Mouse (Mus musculus) midbrain, embryonic 14.5 days (tissue): ENCODE data around the gene Rbm10. TPM values are rescaled to one million over a fixed set of nuclear protein-coding genes. Genes with fewer than 3 reads are reported as not detected.

Experiments used
- ATAC-seq: fragments of 200-750 bp; cut with Nextera tagmentation; 2 replicates; pipeline ENCODE4 v1.8.0; 2017; ENCODE audit warnings: moderate number of reproducible peaks, moderate library complexity; ENCODE audit not compliant: low FRiP score, low TSS enrichment
- DNase-seq: peaks from one replicate; pipeline ENCODE4 v3.0.0-alpha.2; 2015
- H3K27ac ChIP-seq: fragments of 300-500 bp; sonication (generic); replicated peaks from 2 replicates; pipeline ENCODE4 v1.5.1; 2014; ENCODE audit warnings: mild to moderate bottlenecking, low read depth, low read length, moderate library complexity
- H3K27me3 ChIP-seq: fragments of 300-500 bp; sonication (generic); 2 replicates; pipeline ENCODE4 v1.6.1; 2014; ENCODE audit warnings: low read length, control low read depth, mixed read lengths; ENCODE audit not compliant: control insufficient read depth, insufficient read depth
- H3K36me3 ChIP-seq: fragments of 300-500 bp; sonication (generic); 2 replicates; pipeline ENCODE4 v1.6.1; 2014; ENCODE audit warnings: low read length, control low read depth; ENCODE audit not compliant: control insufficient read depth, insufficient read depth
- H3K4me1 ChIP-seq: fragments of 300-500 bp; sonication (generic); 2 replicates; pipeline ENCODE4 v1.6.1; 2014; ENCODE audit warnings: mild to moderate bottlenecking, antibody characterized with exemption, low read length, control low read depth; ENCODE audit not compliant: control insufficient read depth, insufficient read depth
- H3K4me2 ChIP-seq: fragments of 300-500 bp; sonication (generic); 2 replicates; pipeline ENCODE4 v1.6.1; 2014; ENCODE audit warnings: mild to moderate bottlenecking, low read length, moderate library complexity
- H3K4me3 ChIP-seq: fragments of 300-500 bp; sonication (generic); replicated peaks from 2 replicates; pipeline ENCODE4 v1.5.1; 2014; ENCODE audit warnings: low read depth, low read length
- H3K9ac ChIP-seq: fragments of 300-500 bp; sonication (generic); replicated peaks from 2 replicates; pipeline ENCODE4 v1.6.1; 2014; ENCODE audit warnings: mild to moderate bottlenecking, low read length, moderate library complexity
- H3K9me3 ChIP-seq: fragments of 300-500 bp; sonication (generic); 2 replicates; pipeline ENCODE4 v1.6.1; 2016; ENCODE audit warnings: low read length, control low read depth, mixed read lengths; ENCODE audit not compliant: control insufficient read depth
- WGBS: fragments of 180-500 bp; shearing (Covaris S2); extraction: QIAGEN DNeasy Blood & Tissue Kit; methylation state at CpG from one replicate; pipeline ENCODE4 v1.1.7; 2014; 5-methylcytosine and 5-hydroxymethylcytosine counted together
- polyA plus RNA-seq: library from polyadenylated mRNA; unstranded; fragments of >200 nt; fragmentation: Nextera tagmentation; extraction: Ambion mirVana; gene quantifications from 2 replicates; pipeline ENCODE4 v1.2.1, GENCODE M21; 2014

The Rbm10 gene
- polyA plus RNA-seq, 1 experiment from 2014 or later: 57.0 TPM

DNA sequence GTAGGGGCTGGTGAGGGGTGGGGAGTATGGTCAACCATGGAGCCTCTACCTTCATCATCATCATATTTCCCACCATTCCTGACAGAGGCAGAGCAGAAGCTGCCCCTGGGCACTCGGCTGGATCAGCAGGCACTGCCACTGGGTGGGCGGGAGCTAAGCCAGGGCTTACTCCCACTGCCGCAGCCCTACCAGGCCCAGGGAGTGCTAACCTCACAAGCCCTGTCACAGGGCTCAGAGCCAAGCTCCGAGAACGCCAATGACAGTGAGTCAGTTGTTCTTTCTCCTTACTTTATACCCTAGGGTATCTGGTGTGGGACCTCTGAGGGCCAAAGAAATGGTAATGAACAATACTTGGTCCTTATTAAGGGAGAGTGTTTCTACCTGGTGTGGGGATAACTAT is 27.5 kb downstream of the Rbm10 start:
- Histone ChIP-seq H3K27me3 (no peaks in the 10 kb centered on the region), H3K9me3 (no peaks in the 10 kb centered on the region), H3K9ac (no peak overlapping the region), H3K27ac (no peak overlapping the region), H3K4me2 (no peak overlapping the region), H3K4me3 (no peak overlapping the region), H3K36me3 (peaks cover 47% of the 10 kb centered on the region), H3K4me1 (no peaks in the 10 kb centered on the region)
- 88% methylated on average over 5 of the region's 5 CpGs for WGBS
- no peak for ATAC-seq
- DNase-seq: no peak

DNA sequence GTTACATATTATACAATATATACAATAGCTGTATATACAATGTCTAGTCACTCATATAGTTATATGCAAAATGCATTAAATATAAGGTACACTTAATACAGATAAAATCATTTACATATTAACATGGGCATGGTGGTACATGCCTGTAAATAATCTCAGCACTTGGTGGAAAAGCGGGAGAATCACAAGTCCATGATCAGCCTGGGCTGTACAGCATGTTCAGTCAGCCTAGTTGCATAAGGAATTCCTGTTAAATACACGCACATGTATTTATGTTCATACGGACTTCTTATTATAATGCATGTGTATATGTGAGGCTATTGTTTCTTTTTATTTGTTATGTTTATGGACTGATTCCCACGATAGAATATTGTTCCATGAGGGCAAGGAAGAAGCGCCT is 40.3 kb downstream of the Rbm10 start:
- 38% methylated on average over 5 of the region's 5 CpGs for WGBS
- H3K4me2 ChIP-seq: peak overlapping the region; percentile 66
- no peak overlapping the region for H3K27ac ChIP-seq
- peak overlapping the region; percentile 41 for H3K4me3 ChIP-seq
- ATAC-seq: no peak
- no peak overlapping the region for H3K9ac ChIP-seq
- no peaks in the 10 kb centered on the region for H3K36me3 ChIP-seq
- DNase-seq: peak; percentile 1
- H3K27me3 ChIP-seq: no peaks in the 10 kb centered on the region
- no peaks in the 10 kb centered on the region for H3K4me1 ChIP-seq
- no peaks in the 10 kb centered on the region for H3K9me3 ChIP-seq

DNA sequence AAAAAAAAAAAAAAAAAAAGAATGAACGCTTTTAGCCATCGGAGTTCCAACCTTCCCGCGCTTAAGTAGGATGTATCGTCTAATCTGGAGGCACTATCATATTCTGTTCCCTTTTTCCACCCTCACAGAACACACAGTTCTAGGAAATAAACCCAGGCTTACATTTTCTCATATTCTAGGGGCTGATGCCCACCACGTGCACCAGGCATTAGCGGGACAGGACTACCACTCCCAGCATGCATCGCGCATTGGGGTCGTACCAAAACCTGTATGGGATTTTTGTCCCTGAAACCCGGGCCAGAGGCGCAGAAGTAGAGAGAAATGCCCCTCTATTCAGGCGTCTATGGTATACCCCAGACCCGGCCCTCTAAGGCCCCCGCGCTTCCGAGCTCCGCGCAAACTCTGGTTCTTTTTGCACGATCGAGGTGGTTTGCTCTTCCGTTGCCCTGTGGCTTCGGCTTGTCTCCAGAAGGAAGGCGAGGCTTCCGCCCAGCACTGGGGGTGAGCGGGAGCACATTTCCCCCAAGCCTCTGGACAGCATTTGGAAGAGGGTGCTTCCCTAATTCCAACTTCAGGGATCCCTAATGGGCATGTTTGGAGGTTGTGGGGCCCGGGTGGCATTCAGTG is 40.8 kb downstream of the Rbm10 start, which contains the start of gene Uba1:
Gene Uba1, plus strand, starts transcription at position 301 of the 627 bp plus-strand sequence.
- H3K4me1 ChIP-seq: no peaks in the 10 kb centered on the region
- peak within 1 kb of the TSS; percentile 41 for H3K4me3 ChIP-seq
- DNase-seq (peak; percentile 90), ATAC-seq (peak; percentile 81)
- no peak within 1 kb of the TSS for H3K27ac ChIP-seq
- peak within 1 kb of the TSS; percentile 16; the same call in 1 of the 2 replicates for H3K9ac ChIP-seq
- WGBS: 22% methylated on average over 27 of the region's 27 CpGs
- H3K27me3 ChIP-seq: no peaks in the 10 kb centered on the region
- no peaks in the 10 kb centered on the region for H3K9me3 ChIP-seq
- H3K4me2 ChIP-seq: peak within 1 kb of the TSS; percentile 66
- H3K36me3 ChIP-seq: no peaks in the 10 kb centered on the region

DNA sequence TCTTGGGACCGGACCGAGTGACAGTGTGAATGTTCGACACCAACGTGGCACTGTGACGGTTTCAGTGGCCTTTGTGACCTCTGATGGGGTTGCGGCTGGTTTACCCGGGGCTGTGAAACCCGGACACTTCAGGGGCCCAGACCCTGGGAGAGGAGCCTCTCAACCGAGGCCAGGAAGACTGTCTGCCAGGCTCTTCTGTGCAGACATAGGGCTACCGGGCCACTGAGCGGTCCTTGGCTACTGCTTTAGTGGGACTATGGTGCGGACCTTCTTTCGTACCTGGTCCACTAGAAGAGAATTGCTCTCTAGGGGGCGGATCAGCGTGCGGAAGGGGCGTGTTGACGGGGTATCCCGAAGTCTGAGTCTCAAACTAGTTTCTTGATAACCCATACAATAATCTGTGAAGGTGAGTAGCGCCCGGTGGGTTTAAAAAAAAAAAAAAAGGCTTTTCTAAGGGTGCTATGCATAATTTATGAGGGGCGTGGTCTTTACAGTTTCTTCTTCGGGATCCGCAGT is 41.6 kb downstream of the Rbm10 start:
- H3K4me1 ChIP-seq: no peaks in the 10 kb centered on the region
- no peaks in the 10 kb centered on the region for H3K27me3 ChIP-seq
- 0 out of 2 replicates have a peak overlapping the region, but pooled peaks have one; percentile 16 for H3K9ac ChIP-seq
- ATAC-seq (no peak), DNase-seq (peak; percentile 14)
- no peaks in the 10 kb centered on the region for H3K36me3 ChIP-seq
- no peaks in the 10 kb centered on the region for H3K9me3 ChIP-seq
- H3K4me2 ChIP-seq: peak overlapping the region; percentile 66
- 19% methylated on average over 24 of the region's 24 CpGs for WGBS
- H3K4me3 ChIP-seq: peak overlapping the region; percentile 41
- H3K27ac ChIP-seq: no peak overlapping the region

DNA sequence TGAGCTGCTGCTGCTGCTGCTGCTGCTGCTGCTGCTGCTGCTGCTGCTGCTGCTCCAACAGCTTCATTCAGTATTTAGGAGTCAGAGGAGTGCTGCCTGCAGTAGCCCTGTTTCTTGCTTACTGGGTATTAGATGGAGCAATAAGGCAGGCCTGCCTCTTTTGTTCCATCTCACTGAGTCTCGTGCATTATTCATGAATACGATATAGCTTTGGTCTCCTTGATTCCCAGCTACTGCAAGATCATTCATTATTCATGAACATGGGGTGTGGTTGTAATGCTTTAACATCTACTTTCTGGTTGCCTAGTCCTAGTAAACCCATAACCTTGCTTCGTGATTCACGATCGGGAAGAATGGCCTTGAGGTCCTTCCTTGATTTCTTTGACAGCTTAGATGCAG is 45.0 kb downstream of the Rbm10 start:
- Histone ChIP-seq H3K9ac (no peak overlapping the region), H3K36me3 (peaks cover 7% of the 10 kb centered on the region), H3K4me2 (peak overlapping the region; percentile 33), H3K9me3 (no peaks in the 10 kb centered on the region), H3K4me1 (peaks cover 17% of the 10 kb centered on the region; the same call in 1 of the 2 replicates), H3K4me3 (peak overlapping the region; percentile 53), H3K27ac (peak overlapping the region; percentile 89), H3K27me3 (no peaks in the 10 kb centered on the region)
- DNase-seq (peak; percentile 77), ATAC-seq (peak; percentile 81)
- WGBS: 24% methylated on average over 5 of the region's 5 CpGs

DNA sequence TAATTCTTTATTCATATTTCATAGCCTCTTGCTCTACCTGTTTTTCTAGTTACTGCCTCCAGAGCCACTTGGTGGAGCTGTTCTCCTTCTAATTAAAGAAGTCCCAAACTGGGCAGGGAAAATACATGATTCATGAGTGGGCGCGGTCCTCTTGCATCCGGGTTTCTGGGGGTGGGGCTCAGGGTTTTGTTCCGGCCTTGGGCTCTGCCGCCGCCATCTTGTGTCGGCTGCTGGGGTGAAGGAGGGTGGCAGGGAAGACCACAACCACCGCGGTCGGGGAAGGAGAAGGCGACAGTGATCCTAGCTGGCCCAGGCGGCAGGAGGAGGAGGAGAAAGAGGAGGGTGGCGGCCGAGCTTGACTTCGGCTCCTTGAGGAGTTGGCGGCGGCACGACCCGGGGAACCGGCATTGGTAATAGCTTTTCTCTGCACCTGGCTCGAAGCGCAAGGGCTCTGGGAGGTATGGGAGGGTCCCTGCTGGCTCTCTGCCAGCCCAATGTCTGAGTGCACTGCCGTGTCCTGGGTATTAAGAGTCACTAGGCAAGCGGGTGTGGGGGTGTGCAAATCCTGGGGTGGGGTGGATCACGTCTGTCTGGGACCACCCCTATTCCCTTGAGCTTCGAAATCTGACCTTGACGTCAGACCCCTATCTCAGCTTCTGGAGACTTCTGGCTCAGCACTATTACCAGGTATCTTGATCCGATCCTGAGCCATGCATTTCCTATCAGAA is 45.6 kb downstream of the Rbm10 start:
- peak overlapping the region; percentile 89 for H3K27ac ChIP-seq
- H3K4me1 ChIP-seq: peaks cover 17% of the 10 kb centered on the region; the same call in 1 of the 2 replicates
- no peaks in the 10 kb centered on the region for H3K9me3 ChIP-seq
- H3K4me2 ChIP-seq: peak overlapping the region; percentile 65
- H3K9ac ChIP-seq: peak overlapping the region; percentile 73
- ATAC-seq (peak; percentile 93), DNase-seq (peak; percentile 94)
- WGBS: 19% methylated on average over 28 of the region's 28 CpGs
- no peaks in the 10 kb centered on the region for H3K27me3 ChIP-seq
- peaks cover 12% of the 10 kb centered on the region for H3K36me3 ChIP-seq
- H3K4me3 ChIP-seq: peak overlapping the region; percentile 53

DNA sequence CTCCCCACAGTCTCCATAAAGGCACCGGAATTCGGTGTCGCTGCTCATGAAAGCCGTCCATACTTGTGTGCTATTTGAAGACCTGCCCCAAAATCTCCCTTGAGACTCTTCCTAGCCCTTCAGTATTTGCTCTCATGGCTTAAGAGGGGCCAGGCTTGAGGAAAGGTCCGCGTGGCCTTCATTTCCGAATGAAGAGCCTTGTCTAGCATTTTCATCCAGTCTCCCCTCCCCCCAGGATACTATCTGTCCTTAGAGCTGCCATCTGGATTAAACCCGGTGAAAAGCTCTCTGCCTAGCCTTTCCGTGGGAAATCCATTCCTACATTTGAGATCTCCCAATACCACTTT is 46.1 kb downstream of the Rbm10 start:
- H3K9me3 ChIP-seq: no peaks in the 10 kb centered on the region
- H3K4me2 ChIP-seq: peak overlapping the region; percentile 65
- peak overlapping the region; percentile 89 for H3K27ac ChIP-seq
- peaks cover 17% of the 10 kb centered on the region; the same call in 1 of the 2 replicates for H3K4me1 ChIP-seq
- peaks cover 18% of the 10 kb centered on the region for H3K36me3 ChIP-seq
- peak; percentile 52 for DNase-seq
- peak overlapping the region; percentile 53 for H3K4me3 ChIP-seq
- ATAC-seq: no peak
- 23% methylated on average over 9 of the region's 9 CpGs for WGBS
- no peaks in the 10 kb centered on the region for H3K27me3 ChIP-seq
- peak overlapping the region; percentile 73 for H3K9ac ChIP-seq

DNA sequence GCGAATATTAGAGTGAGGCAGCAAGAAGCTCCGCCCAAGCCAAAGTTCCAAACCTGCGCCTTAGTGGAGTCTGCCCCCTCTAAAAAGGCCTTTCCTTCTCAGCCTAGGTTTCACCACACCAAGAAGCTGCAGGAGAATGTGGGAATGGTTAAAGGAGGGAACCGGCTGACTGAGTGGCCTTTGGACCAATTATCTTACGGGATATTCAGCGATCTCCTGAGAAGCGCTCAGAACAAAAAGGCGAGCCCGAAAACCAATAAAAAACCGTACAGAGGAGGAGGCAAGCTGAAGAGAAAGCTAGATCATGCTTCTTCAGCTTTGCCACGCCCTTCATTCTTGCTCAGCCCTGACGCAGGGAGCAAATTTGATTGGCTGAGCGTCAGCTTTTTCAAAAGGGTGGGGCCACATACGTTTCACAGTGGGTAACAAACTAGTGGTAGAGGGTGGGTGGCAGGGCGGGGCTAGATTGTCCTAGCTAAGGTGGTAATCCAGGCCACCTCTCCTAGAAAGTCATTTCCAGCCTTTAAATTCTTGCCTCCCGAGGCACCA is 70.3 kb downstream of the Rbm10 start, which contains the start of gene Cdk16:
Gene Cdk16, plus strand, starts transcription at position 436 of the 549 bp plus-strand sequence.
- peak within 1 kb of the TSS; percentile 93 for H3K27ac ChIP-seq
- ATAC-seq: peak; percentile 90
- no peaks in the 10 kb centered on the region for H3K27me3 ChIP-seq
- H3K36me3 ChIP-seq: peaks cover 14% of the 10 kb centered on the region; the same call in 1 of the 2 replicates
- WGBS: 23% methylated on average over 16 of the region's 16 CpGs
- H3K9ac ChIP-seq: peak within 1 kb of the TSS; percentile 78
- H3K9me3 ChIP-seq: no peaks in the 10 kb centered on the region
- H3K4me3 ChIP-seq: peak within 1 kb of the TSS; percentile 48
- H3K4me1 ChIP-seq: peaks cover 7% of the 10 kb centered on the region
- DNase-seq: peak; percentile 92
- peak within 1 kb of the TSS; percentile 63 for H3K4me2 ChIP-seq
